Mouse (Mus musculus) Patski (cell line): ENCODE measurements at regions not wholly inside any gene's neighbourhood (a gene's known extent, or its start where the extent isn't known, plus 50 kb on each side); places are given as distances from the start of the nearest gene placed in this dataset.

Experiments used
- ATAC-seq: fragments of 100-300 bp; one replicate; pipeline ENCODE4 v1.8.0; 2021
- CTCF ChIA-PET: fragments of 350-600 bp; sonication (Branson Sonifier 250); formaldehyde crosslinking; loops from one replicate; lab custom pipeline; 2022; ENCODE audit warnings: inconsistent platforms; lab: Charles Lee
- POLR2A ChIA-PET: fragments of 350-600 bp; sonication (Branson Sonifier 250); formaldehyde crosslinking; loops from one replicate; lab custom pipeline; 2022; ENCODE audit warnings: antibody characterized with exemption, inconsistent platforms; lab: Charles Lee
- DNase-seq: peaks from one replicate; pipeline ENCODE4 v3.0.0-alpha.2; 2011; ENCODE audit warnings: low read depth, low spot score
- H3K27me3 ChIP-seq: fragments of 371-371 bp; one replicate; pipeline ENCODE4 v1.5.1; 2021
- CTCF ChIP-seq: fragments of 100-300 bp; IDR thresholded peaks from one replicate; pipeline ENCODE4 v1.5.1; 2021
- in situ Hi-C: fragments of 300-500 bp; cut with MboI; formaldehyde crosslinking; loops from 3 replicates; pipeline ENCODE4 v1.11.1; 2018; ENCODE audit warnings: low pct_unique_long_range_greater_than_20kb, mixed read lengths

DNA sequence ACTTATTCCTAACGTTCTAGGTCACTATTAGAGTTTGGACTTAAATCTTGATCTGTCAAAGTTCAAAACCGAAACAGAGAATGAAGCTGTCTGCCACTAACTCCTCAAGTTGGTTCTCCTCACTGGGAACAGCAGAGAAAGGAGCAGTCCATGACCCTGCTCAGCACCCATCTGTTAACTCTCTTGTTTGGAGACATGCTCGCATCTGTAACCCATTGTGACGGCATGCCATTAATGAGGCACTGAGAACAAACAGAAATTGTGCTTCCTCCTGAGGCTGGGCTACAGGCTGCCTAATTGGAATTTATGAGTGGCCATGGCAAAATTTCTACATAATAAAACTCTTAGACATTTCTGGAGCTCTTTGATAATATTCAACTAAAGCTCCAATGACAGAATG lies 286.4 kb downstream of the Cdh11 start:
- no peaks in the 10 kb centered on the region for H3K27me3 ChIP-seq
- TF ChIP-seq CTCF = no peak
- ChIA-PET POLR2A (no interaction called here), CTCF (no interaction called here)
- in situ Hi-C loops = no loop called here
- no peak for ATAC-seq
- no peak for DNase-seq

DNA sequence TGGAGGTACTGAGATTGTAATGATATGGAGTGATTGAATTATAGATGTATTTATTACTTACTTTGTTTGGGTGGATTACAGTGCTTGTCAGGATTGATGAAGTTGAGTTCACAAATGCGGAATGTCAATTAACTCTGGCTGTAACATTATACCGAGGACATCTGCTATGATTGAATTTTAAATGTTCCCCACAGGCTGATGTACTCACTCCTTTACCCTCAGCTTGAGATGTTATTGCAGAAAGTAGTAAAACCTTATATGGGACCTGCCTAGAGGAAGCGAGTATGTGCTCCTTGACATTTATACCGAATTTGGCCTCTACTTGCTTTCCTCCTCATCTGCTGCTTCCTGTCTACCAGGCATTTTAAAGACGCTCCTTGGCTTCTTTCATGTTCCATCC lies 288.3 kb downstream of the Cdh11 start:
- ChIA-PET POLR2A (no interaction called here), CTCF (interaction anchor here (1.3 kb wide), 1 partner anchor 10 kb away, joined by 4 read pairs; no protein-coding TSS in a partner anchor)
- ATAC-seq (no peak), DNase-seq (no peak)
- no peak for TF ChIP-seq CTCF
- in situ Hi-C loops = no loop called here
- no peaks in the 10 kb centered on the region for H3K27me3 ChIP-seq

DNA sequence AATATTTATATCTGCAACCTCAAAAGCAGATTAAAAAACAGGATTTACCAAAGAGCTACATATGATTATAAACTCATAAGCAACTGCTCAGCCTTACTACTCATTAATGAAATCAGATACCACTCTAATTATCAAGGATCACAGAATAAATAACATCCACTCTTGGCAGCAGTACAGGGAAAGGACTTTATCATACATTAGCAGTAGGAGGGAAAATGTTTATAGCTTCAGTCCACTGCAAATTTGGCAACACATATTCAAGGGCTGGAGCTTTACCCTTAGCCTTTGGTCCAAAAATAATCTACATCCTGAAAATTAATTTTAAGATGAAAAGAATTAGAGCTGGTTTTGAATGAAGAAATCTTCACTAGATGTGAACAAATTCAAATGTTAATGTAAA lies 288.7 kb downstream of the Cdh11 start:
- no peak for ATAC-seq
- ChIA-PET POLR2A (no interaction called here), CTCF (interaction anchor here (1.3 kb wide), 1 partner anchor 10 kb away, joined by 4 read pairs; no protein-coding TSS in a partner anchor)
- no peak for DNase-seq
- no peak for TF ChIP-seq CTCF
- no peaks in the 10 kb centered on the region for H3K27me3 ChIP-seq
- in situ Hi-C loops = no loop called here

DNA sequence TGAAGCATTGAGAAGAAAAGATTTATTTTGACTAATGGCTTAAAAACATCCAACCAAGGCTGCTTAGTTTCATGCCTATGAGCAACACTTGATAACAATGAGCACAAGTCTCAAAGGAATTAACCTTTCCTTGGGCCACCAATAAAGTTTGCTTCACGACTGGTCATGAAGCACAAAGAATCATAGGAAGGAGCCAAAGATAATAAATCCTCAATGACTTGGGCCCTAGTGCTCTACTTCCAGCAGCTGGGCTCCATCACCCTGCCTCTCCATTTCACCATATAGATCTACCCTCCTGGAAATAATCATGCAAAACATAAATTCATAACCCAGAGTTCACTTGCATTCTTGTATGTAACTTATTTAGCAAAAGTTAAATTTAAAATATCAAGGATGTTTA lies 289.4 kb downstream of the Cdh11 start:
- no peaks in the 10 kb centered on the region for H3K27me3 ChIP-seq
- in situ Hi-C loops = no loop called here
- POLR2A ChIA-PET = no interaction called here
- no peak for ATAC-seq
- CTCF ChIA-PET = no interaction called here
- DNase-seq = no peak
- no peak for TF ChIP-seq CTCF

DNA sequence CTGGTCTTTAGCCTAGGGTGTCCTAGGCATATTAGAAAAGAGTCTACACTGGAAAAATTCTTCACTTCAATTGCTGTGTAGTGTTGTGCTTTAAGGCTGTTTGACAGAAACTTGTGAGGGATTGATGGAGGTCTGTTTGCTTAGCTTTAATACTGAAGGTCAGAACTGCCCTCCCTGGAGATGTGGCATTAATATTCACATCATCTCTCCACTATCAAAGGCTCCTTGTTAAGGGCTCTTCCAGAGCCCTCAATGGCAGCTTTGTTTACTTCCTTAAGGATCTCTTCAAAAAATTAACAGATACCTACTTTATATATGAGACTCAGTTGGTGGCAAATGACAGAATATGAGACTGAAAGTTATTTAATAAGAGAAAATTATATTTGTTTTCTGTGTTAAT lies 294.4 kb downstream of the Cdh11 start:
- ChIA-PET CTCF (no interaction called here), POLR2A (no interaction called here)
- in situ Hi-C loops = no loop called here
- H3K27me3 ChIP-seq = peaks cover 8% of the 10 kb centered on the region
- DNase-seq (no peak), ATAC-seq (no peak)
- no peak for TF ChIP-seq CTCF

DNA sequence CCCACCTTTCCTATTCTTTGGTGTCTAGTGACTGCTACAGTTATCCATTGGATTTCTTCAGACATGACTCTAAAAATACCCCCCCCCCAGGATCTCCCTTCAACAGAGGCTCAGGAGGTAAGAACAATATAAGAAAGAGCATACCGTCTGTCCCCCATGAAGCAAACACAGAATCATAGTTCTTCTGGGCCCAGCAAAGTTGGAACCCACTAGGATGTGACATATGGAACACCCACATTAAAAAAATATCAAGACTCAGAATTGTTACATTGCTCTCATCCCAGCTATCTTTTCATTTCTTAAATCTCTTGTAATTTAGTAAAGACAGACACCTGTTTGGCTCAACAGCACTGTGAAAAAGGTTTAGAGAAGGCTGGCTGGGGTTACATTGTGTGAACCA lies 297.2 kb downstream of the Cdh11 start:
- DNase-seq = no peak
- ChIA-PET POLR2A (no interaction called here), CTCF (no interaction called here)
- H3K27me3 ChIP-seq = peaks cover 8% of the 10 kb centered on the region
- ATAC-seq = no peak
- TF ChIP-seq CTCF = no peak
- in situ Hi-C loops = no loop called here

DNA sequence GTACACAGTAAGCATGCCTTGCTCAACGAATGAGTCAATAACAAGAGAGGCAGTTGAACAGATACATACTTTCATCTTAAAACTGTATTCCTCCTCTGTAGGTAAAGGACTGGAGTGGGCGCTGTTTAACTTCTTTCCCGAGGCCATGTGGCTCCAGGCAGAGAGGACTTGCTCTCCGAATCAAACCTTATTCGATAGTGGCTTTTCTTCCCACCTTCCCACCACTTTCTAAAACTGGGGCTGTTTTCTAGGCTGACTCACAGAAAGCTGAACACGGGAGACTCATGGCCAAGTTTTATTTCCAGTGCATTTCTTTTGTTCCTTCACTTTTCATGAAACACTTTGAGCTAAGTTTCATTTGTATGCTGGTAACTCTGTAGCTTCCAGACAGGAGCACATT lies 297.6 kb downstream of the Cdh11 start:
- no peak for TF ChIP-seq CTCF
- peaks cover 8% of the 10 kb centered on the region for H3K27me3 ChIP-seq
- DNase-seq (no peak), ATAC-seq (no peak)
- in situ Hi-C loops = no loop called here
- POLR2A ChIA-PET = no interaction called here
- CTCF ChIA-PET = interaction anchor here (1.5 kb wide), 1 partner anchor 9 kb away, joined by 4 read pairs; no protein-coding TSS in a partner anchor

DNA sequence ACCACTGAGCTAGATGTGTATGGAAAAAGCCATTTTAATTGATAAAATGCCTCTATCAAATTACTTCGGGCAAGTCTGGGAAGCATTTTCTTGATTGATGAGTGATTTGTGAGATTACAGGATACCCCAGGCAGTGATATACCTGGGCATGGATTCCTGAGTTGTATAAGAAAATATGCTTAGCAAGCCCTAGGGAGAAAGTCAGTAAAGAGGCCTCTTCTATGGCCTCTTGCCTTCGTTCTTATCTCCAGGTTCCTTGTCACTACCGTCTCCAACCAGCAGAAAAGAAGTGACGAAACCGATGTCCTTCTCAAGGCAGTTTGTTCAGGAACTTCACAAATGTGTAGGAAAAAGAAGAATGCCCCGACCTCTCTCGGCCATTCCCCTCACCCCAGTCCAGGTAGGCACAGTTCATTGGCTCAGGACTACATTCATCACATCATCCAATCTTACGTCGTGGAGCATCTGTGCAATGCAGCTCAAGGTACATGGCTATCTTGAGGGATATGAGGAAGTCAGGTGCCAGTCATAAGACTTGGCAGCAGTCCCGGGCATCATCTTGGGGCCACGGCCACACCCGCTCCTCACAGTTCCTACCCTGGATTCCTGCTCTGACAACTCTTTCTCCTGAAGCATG lies 310.2 kb downstream of the Cdh11 start:
- in situ Hi-C loops = no loop called here
- no peaks in the 10 kb centered on the region for H3K27me3 ChIP-seq
- ChIA-PET POLR2A (no interaction called here), CTCF (no interaction called here)
- no peak for TF ChIP-seq CTCF
- ATAC-seq (no peak), DNase-seq (no peak)

DNA sequence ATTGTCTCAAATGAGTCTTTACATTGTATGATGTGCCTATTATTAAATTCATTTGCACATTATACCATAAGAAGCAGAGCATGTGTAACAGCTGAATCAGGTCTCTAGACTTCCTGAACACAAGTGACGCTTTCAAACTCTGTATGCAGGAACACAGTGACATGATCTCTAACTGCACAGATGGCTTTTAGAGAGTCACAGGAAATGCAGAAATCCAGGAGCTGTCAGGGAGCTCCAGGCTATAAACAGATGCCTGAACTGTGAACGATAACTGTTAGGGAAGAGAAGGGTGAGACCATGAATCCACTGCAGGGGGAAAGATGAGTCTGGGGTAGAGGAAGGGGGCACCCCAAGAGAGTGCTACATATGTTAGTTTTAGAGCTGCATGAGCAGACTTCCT lies 311.2 kb downstream of the Cdh11 start:
- DNase-seq = no peak
- TF ChIP-seq CTCF = no peak
- ChIA-PET CTCF (no interaction called here), POLR2A (no interaction called here)
- no peaks in the 10 kb centered on the region for H3K27me3 ChIP-seq
- ATAC-seq = no peak
- in situ Hi-C loops = no loop called here

DNA sequence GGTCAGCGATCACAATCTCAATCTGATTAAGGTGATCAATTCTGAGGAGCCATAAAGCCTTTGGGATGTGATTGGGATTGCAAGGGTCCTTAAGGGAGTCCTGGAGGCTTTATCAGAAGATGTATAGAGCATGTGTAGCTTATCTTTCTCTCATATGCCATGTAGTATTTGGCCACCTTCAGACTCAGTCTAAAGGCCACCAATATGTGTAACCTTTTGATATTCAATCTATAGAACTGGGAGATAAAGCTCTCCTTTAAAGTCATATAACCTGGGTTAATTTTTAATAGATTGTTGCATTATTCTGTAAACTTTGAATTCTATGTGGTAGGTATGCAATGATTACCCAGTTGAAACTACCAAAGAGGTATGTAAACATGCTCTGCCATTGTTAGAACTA lies 314.1 kb downstream of the Cdh11 start:
- H3K27me3 ChIP-seq = no peaks in the 10 kb centered on the region
- no peak for DNase-seq
- CTCF ChIA-PET = no interaction called here
- no peak for ATAC-seq
- in situ Hi-C loops = no loop called here
- no peak for TF ChIP-seq CTCF
- POLR2A ChIA-PET = no interaction called here

DNA sequence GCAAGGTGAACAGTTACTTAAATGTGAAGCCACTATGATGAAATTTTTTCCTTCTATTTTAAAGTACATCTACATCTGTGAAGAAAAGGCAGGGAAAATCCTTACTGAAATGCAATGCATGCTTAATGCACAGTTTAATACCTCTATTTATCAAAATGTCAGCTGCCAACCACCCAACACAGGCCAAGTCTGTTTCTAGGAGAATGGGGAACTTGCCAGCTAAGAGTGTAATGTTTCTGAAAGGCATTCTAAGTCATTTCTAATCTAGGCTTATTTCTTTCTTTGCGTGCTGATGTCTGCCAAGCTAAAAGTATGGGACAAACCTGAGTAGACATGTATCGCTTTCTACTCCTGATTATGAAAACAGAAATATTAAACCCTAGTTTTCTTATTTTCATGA lies 322.8 kb downstream of the Cdh11 start:
- POLR2A ChIA-PET = no interaction called here
- CTCF ChIA-PET = no interaction called here
- no peak for TF ChIP-seq CTCF
- in situ Hi-C loops = no loop called here
- peaks cover 5% of the 10 kb centered on the region for H3K27me3 ChIP-seq
- DNase-seq (no peak), ATAC-seq (no peak)

DNA sequence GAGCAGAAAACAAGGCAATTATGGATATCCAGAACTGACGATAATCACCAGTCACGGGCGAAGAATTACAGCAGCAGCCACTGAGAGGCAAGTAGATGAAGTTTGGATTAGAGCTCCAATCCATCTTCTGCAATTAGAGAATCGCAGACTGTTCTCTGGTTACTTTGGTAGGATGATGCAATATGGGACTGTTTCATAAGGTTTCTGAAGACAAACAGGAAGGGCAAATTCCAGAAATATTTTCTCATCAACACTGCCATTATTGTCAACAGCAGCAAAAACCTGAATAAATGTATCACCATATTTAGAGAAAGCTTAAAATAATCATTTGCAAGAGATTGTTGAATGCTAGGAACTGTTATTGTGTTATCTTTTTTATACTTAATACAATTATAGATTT lies 342.4 kb downstream of the Cdh11 start:
- ChIA-PET POLR2A (no interaction called here), CTCF (no interaction called here)
- in situ Hi-C loops = no loop called here
- H3K27me3 ChIP-seq = no peaks in the 10 kb centered on the region
- ATAC-seq (no peak), DNase-seq (no peak)
- no peak for TF ChIP-seq CTCF
